Mouse (Mus musculus) neural tube, embryonic 13.5 days (tissue): ENCODE measurements around the gene Hnmt. TPM values are rescaled to one million over a fixed set of nuclear protein-coding genes. Genes with fewer than 3 reads are reported as not detected.
A peak's percentile ranks its signal among the peaks of the same experiment; 100 is the strongest.
"Not testable (repeated sequence)": the region's sequence is repeated elsewhere in the genome, so short reads cannot be mapped to it uniquely, and the experiment has no call there.

ENCODE experiments used
- ATAC-seq: fragments of 200-750 bp; cut with Nextera tagmentation; 2 replicates; pipeline ENCODE4 v1.8.0; 2017; ENCODE audit warnings: low read depth, mild to moderate bottlenecking, moderate TSS enrichment, moderate library complexity
- H3K27ac ChIP-seq: fragments of 300-500 bp; sonication (generic); replicated peaks from 2 replicates; pipeline ENCODE4 v1.5.1; 2015; ENCODE audit warnings: moderate library complexity, mild to moderate bottlenecking, inconsistent platforms
- H3K27me3 ChIP-seq: fragments of 300-500 bp; sonication (generic); 2 replicates; pipeline ENCODE4 v1.6.1; 2015; ENCODE audit warnings: mild to moderate bottlenecking, inconsistent platforms
- H3K36me3 ChIP-seq: fragments of 300-500 bp; sonication (generic); 2 replicates; pipeline ENCODE4 v1.6.1; 2015; ENCODE audit warnings: mild to moderate bottlenecking, inconsistent platforms
- H3K4me1 ChIP-seq: fragments of 300-500 bp; sonication (generic); replicated peaks from 2 replicates; pipeline ENCODE4 v1.6.1; 2015; ENCODE audit warnings: inconsistent platforms
- H3K4me2 ChIP-seq: fragments of 300-500 bp; sonication (generic); 2 replicates; pipeline ENCODE4 v1.6.1; 2015; ENCODE audit warnings: inconsistent platforms, mild to moderate bottlenecking, moderate library complexity
- H3K4me3 ChIP-seq: fragments of 300-500 bp; sonication (generic); 2 replicates; pipeline ENCODE4 v1.5.1; 2015; ENCODE audit warnings: mild to moderate bottlenecking, inconsistent platforms
- H3K9ac ChIP-seq: fragments of 300-500 bp; sonication (generic); 2 replicates; pipeline ENCODE4 v1.6.1; 2015; ENCODE audit warnings: moderate library complexity, mild to moderate bottlenecking, inconsistent platforms
- H3K9me3 ChIP-seq: fragments of 300-500 bp; sonication (generic); 2 replicates; pipeline ENCODE4 v1.6.1; 2016; ENCODE audit warnings: inconsistent platforms
- WGBS: fragments of 180-500 bp; shearing (Covaris S2); methylation state at CpG from one replicate; pipeline ENCODE4 v1.1.7; 2015; 5-methylcytosine and 5-hydroxymethylcytosine counted together
- polyA plus RNA-seq: library from polyadenylated mRNA; unstranded; fragments of >200 nt; fragmentation: Nextera tagmentation; extraction: Ambion mirVana; gene quantifications from 2 replicates; pipeline ENCODE4 v1.2.1, GENCODE M21; 2015

Gene Hnmt
- 3.8 and 3.9 TPM in 2 replicates for polyA plus RNA-seq

DNA sequence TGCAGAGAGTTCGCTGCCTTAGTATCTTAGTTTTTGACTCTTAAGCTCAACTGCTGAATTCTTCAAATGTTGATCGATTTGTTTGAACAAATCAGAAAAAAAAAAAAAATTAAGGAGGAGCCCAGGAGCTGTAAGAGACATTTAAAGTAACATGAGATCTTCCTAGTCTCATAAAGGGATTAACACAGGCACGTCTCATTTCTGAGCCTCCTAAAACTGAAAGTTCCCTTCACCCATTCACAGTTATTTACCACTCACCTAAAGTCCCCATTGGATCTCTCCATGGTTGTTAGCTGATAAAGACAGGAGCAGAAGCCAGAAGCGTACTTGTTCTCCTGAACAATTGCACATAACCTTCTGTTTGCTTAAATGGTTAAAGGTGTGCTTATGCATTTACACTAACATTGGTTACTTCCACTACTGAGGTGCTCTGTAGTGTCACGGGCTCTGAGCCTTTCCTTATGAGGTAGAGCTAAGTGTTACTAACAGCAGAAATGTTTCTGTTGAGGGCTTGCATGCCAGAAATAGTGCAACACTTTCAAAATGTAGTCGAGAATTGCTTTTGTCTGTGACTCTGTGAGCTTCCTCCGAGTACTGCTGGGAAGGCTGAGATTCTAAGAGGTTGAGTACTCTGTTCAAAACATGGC is at the start of gene Hnmt:
TSS of gene Hnmt (minus strand) at position 51 of the 647 bp plus-strand sequence.
- 56% methylated on average over 7 of the region's 7 CpGs for WGBS
- Histone ChIP-seq H3K4me2 (peak within 1 kb of the TSS; percentile 59), H3K36me3 (no peaks in the 10 kb centered on the region), H3K4me3 (peak within 1 kb of the TSS; percentile 33), H3K4me1 (peaks cover 16% of the 10 kb centered on the region), H3K9me3 (no peaks in the 10 kb centered on the region), H3K27me3 (no peaks in the 10 kb centered on the region), H3K27ac (peak within 1 kb of the TSS; percentile 68), H3K9ac (peak within 1 kb of the TSS; percentile 61)
- no peak for ATAC-seq

DNA sequence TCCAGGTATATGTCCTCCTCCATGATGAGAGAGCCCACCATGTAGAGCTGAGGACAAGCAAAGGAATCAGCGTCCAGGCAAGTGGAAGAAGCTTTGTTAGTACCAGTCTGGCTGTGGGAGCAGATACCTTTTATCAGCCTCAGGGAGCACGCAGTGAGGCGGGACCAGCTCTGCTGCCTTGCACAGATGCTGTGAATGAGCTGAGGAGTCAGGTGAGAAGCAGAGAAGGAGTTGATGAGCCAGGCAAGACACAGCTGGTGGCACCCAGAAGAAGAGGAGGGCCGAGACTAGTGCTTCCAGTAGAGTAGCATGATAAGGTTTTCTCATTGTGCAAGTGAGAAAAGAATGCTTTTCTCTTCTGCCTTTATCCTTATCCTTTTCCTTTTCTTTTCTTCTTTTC is 47.3 kb upstream of the Hnmt start, which contains the start of gene Tbpl2:
TSS of gene Tbpl2 (minus strand) at position 101 of the 400 bp plus-strand sequence.
- no peaks in the 10 kb centered on the region for H3K9me3 ChIP-seq
- H3K4me3 ChIP-seq = no peak within 1 kb of the TSS
- no peak for ATAC-seq
- 85% methylated on average over 4 of the region's 4 CpGs for WGBS
- no peaks in the 10 kb centered on the region for H3K36me3 ChIP-seq
- no peak within 1 kb of the TSS for H3K27ac ChIP-seq
- H3K4me2 ChIP-seq = no peak within 1 kb of the TSS
- no peaks in the 10 kb centered on the region for H3K4me1 ChIP-seq
- no peak within 1 kb of the TSS for H3K9ac ChIP-seq
- no peaks in the 10 kb centered on the region for H3K27me3 ChIP-seq

DNA sequence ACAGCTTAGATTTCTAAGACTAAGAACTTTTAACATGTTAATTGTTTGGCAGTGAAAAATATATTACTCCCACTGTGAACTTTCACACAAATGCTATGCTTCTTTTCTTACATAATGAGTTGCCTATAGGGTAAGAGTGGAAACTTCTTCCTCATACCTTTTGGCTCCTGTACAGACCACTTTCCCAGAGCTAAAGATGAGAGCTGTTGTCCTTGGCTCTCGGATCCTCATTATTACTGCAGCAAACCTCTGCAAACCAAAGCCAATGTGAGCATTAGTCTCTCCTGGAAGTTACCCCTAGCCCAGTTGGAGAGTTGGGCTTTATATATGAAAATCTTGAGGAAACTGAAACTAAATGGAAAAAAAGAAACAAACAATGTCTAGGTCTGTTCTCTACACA is 41.7 kb upstream of the Hnmt start:
- Histone ChIP-seq H3K9me3 (no peaks in the 10 kb centered on the region), H3K4me1 (no peaks in the 10 kb centered on the region), H3K9ac (no peak overlapping the region), H3K36me3 (no peaks in the 10 kb centered on the region), H3K4me3 (no peak overlapping the region), H3K27me3 (no peaks in the 10 kb centered on the region), H3K27ac (no peak overlapping the region), H3K4me2 (no peak overlapping the region)
- ATAC-seq = no peak
- WGBS = 82% methylated on average over 1 of the region's 1 CpGs

DNA sequence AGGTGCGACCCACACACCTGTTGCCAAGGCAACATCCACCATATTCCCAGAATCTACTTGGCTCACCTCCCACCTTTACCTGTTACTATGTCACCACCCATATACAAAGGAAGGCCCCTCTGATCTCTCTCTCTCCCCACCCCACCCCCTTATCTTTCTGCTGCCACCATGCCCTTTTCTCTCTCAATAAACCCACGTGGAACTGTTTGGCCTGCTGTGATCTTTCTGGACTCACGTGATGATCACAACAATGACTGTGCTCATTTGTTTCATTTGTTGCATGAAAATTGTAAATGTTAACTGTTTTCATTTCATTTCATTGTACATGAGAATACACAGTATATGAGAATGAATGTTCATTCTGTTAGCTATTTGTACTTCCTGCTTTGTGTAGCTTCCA is 1.3 kb upstream of the Hnmt start:
- no peak overlapping the region for H3K4me3 ChIP-seq
- H3K9me3 ChIP-seq = no peaks in the 10 kb centered on the region
- H3K27ac ChIP-seq = no peak overlapping the region
- H3K4me1 ChIP-seq = peaks cover 16% of the 10 kb centered on the region
- H3K36me3 ChIP-seq = no peaks in the 10 kb centered on the region
- H3K9ac ChIP-seq = no peak overlapping the region
- 92% methylated on average over 3 of the region's 3 CpGs for WGBS
- H3K4me2 ChIP-seq = no peak overlapping the region
- ATAC-seq = no peak
- H3K27me3 ChIP-seq = no peaks in the 10 kb centered on the region

DNA sequence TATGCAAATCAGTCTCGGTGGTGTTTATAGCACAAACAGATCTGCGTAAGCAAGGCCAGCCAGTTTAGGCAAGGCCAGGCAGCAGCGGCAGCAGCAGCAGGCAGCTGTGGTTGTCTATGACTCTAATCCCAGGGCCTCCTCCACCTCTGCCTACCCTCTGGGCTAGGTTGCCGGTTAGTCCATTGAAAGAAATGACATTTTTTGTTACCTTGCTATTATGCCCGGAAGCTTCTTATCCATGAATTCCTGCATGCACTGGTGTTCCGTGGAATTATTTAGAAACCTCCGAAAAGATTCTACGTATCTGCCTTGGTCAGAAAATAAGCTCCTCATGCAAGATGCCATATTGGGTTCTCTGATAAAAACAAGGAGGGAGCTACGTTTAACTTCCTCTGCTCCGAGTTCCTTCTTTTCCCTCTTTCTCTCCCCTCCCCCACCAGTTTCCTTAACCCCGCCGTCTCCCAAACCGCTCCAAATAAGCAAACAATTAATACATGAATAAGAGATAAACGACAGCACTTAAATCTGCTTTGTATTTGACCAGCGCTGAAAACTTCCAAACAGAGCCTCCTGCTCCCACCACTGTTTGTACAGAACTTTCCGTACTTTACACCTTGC is 605 bp downstream of the Hnmt start:
- Histone ChIP-seq H3K27me3 (no peaks in the 10 kb centered on the region), H3K4me1 (peaks cover 16% of the 10 kb centered on the region), H3K36me3 (no peaks in the 10 kb centered on the region), H3K27ac (peak overlapping the region; percentile 68), H3K4me3 (peak overlapping the region; percentile 33), H3K4me2 (peak overlapping the region; percentile 59), H3K9me3 (no peaks in the 10 kb centered on the region), H3K9ac (peak overlapping the region; percentile 61)
- peak; percentile 96 for ATAC-seq
- WGBS = 7% methylated on average over 16 of the region's 16 CpGs

DNA sequence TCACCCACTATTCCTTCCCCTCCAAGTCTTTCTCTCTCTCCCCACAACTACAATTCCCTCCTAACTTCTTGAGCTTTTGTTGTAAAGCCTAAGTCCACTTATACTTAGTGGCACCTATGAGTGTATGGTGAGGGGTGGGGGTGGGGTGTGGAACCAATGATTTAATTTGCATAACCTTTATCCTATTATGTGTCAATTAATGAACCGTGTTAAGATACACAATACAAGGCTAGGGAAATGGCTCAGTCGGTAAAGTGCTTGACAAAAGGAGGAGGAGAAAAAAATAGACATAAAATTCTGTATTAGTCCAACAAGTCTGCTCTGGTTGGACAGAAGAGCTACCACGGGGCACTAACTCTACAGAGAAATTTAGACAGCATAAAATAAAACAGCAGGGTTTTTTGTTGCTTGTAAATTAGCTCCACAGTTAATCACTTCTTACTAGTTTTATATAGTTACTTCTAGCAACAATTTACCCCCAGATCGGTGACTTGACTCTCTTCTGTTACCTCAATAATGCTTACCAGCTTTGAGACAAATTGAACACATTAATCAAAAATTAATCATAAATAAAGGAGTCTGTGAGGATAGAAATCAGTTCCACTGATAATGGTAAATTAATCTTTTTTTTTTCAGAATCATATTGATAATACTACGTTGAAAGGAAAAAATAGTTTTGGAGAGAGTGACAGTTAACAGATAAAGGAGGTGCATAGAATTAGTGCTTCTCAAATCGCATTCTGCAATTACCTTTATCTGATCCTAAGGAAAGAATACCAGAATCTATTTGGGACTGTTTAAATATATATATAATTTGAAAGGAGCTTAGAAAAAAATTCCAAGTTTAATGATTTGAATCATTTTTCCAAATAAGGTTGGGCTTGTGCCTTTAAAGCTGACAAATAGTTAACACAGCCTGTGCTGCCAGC is 1.4 kb downstream of the Hnmt start:
- no peaks in the 10 kb centered on the region for H3K9me3 ChIP-seq
- peak overlapping the region; percentile 33 for H3K4me3 ChIP-seq
- H3K27ac ChIP-seq = peak overlapping the region; percentile 68; the same call in 1 of the 2 replicates

DNA sequence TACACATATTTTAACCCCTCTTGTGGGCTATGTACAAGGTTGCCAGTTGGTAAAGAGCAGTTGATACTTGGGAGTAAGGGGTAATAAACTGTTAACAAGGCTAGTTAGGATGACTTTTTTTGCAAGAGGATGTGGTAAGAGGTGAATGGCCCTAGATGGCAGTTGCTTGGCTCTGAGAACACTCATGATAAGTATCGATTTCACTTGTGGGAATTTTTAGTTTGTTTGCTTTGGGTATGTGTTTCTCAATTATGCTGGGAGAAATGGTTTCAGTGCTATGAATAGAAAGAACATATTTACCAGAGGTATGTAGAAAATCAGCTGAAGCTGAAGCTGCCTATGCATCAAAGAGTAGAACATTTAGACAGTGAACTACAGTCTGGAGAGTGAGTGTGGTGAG is 6.3 kb downstream of the Hnmt start:
- ATAC-seq = no peak
- no peaks in the 10 kb centered on the region for H3K27me3 ChIP-seq
- no peak overlapping the region for H3K9ac ChIP-seq
- peaks cover 5% of the 10 kb centered on the region for H3K4me1 ChIP-seq
- no peak overlapping the region for H3K4me3 ChIP-seq
- H3K27ac ChIP-seq = no peak overlapping the region
- H3K36me3 ChIP-seq = no peaks in the 10 kb centered on the region
- WGBS = 85% methylated on average over 1 of the region's 1 CpGs
- no peak overlapping the region for H3K4me2 ChIP-seq
- no peaks in the 10 kb centered on the region for H3K9me3 ChIP-seq

More for the DNA sequence above, 1.4 kb downstream of the Hnmt start:
- Histone ChIP-seq H3K27me3 (no peaks in the 10 kb centered on the region), H3K4me2 (peak overlapping the region; percentile 59), H3K4me1 (peaks cover 16% of the 10 kb centered on the region), H3K36me3 (no peaks in the 10 kb centered on the region), H3K9ac (peak overlapping the region; percentile 61)
- peak; percentile 83 for ATAC-seq
- 25% methylated on average over 6 of the region's 6 CpGs for WGBS

DNA sequence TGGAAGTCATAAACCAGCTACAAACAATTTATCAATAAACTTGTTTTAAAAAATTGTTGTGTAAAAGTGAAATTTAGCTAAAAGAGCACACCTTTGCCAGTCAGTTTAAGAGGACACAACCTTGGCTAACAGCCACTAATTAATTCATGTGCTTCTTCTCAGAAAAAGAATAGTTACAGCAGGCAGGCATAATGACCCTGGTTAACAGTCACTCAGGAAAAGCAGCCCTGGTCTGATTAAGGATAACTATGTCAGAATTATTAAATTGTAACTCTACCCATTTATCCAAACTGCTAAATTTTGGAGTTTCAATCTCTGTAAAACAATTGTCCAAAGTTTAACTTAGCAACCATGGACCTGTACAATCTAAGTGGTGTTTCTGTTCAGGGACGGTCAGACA is 8.7 kb downstream of the Hnmt start:
- no peaks in the 10 kb centered on the region for H3K9me3 ChIP-seq
- H3K27me3 ChIP-seq = no peaks in the 10 kb centered on the region
- no peak for ATAC-seq
- H3K36me3 ChIP-seq = no peaks in the 10 kb centered on the region
- no peak overlapping the region for H3K4me2 ChIP-seq
- H3K27ac ChIP-seq = no peak overlapping the region
- 89% methylated on average over 1 of the region's 1 CpGs for WGBS
- no peak overlapping the region for H3K9ac ChIP-seq
- H3K4me1 ChIP-seq = no peaks in the 10 kb centered on the region
- no peak overlapping the region for H3K4me3 ChIP-seq

DNA sequence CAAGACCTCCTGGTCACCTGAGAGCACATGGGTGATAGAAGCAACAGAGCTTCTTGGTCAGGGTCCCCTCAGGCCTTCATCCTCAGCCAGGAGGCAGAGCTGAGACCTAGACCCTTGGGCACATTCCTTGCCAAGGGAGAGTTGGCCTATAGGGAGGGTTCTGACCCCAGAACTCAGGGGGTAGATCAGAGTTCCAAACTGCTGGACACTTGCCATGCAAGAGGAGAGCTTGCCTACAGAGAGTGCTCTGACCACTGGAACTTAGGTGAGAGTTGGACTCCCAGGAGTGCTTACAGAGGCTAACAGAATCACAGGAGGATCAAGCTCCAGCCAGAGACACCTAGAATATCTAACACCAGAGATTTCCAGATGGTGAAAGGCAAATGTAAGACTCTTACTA is 29.8 kb downstream of the Hnmt start:
- not testable (repeated sequence) for ATAC-seq

DNA sequence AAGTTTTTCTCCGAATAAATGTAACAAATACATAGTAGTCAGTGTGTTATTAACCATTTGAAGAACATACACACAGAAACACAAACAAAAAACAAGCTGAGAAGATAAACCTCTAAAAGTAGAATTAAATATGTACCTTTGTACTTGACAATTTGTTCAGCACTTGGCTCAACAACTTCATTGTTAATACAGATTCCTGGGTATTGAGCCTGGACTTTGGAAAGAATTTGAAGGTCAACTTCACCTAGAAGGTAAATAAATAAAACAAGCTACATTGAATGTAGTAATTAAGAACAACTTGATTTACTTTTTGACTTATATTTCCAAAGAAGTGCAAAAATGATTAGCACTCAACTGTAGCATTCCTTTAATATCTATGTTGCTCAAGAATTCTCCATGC is 30.2 kb downstream of the Hnmt start:
- no peak overlapping the region for H3K4me2 ChIP-seq
- WGBS = 93% methylated on average over 1 of the region's 1 CpGs
- no peaks in the 10 kb centered on the region for H3K27me3 ChIP-seq

More for the DNA sequence above, 29.8 kb downstream of the Hnmt start:
- H3K27ac ChIP-seq, H3K4me2 ChIP-seq, H3K4me3 ChIP-seq, H3K36me3 ChIP-seq, H3K9ac ChIP-seq, H3K27me3 ChIP-seq, H3K9me3 ChIP-seq, H3K4me1 ChIP-seq: not testable (repeated sequence)

DNA sequence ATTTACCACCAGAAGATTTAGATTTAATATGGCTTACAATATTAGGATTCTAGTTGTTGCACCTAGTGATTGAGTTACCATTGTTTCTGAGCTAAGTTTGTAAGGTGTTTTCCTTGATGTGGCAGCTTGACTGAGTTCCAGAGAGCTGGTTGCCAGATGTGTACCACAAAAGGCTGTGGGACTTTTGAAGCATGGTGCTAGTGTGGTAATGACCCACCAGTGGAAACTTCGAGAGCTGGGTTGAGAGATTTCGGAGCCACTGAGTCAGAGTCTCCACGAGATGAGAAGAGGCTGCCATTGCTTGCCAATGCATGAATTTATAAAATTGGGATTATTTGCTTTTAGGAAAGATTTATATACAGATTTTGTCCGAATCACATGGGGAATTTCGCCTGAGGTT is 34.2 kb downstream of the Hnmt start:
- no peak for ATAC-seq
- Histone ChIP-seq H3K4me3 (no peak overlapping the region), H3K9ac (no peak overlapping the region), H3K27me3 (no peaks in the 10 kb centered on the region), H3K36me3 (no peaks in the 10 kb centered on the region), H3K9me3 (no peaks in the 10 kb centered on the region), H3K4me1 (no peaks in the 10 kb centered on the region), H3K27ac (no peak overlapping the region), H3K4me2 (no peak overlapping the region)
- WGBS = 87% methylated on average over 5 of the region's 5 CpGs

More for the DNA sequence above, 30.2 kb downstream of the Hnmt start:
- Histone ChIP-seq H3K4me1 (no peaks in the 10 kb centered on the region), H3K36me3 (no peaks in the 10 kb centered on the region), H3K9me3 (no peaks in the 10 kb centered on the region), H3K9ac (no peak overlapping the region), H3K27ac (no peak overlapping the region), H3K4me3 (no peak overlapping the region)
- no peak for ATAC-seq

DNA sequence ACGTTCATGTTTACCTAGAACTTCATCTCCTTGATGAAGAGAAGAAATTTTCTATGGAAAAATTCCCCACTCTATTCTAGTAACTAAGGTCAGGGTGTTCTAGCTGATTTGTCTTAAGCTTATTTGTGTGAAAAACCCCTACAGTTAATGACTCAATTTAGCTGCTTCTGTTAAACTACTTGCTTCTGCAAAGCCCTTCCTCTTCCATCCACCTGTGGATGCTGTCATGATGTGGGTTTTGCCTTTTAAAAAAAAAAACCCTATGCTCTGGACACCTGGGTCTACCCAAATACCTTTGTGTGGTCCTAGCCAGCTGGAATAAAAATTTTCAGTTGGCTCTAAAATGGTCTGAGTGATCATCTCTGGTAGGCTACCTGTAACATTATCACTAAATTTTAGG is 49.9 kb downstream of the Hnmt start:
- Histone ChIP-seq H3K4me2 (no peak overlapping the region), H3K36me3 (no peaks in the 10 kb centered on the region), H3K4me3 (no peak overlapping the region), H3K4me1 (no peaks in the 10 kb centered on the region), H3K27me3 (no peaks in the 10 kb centered on the region), H3K27ac (no peak overlapping the region), H3K9ac (no peak overlapping the region), H3K9me3 (no peaks in the 10 kb centered on the region)
- WGBS = 89% methylated on average over 1 of the region's 1 CpGs
- no peak for ATAC-seq
